Mouse (Mus musculus): ENCODE results near the gene Ctbs. TPM values are rescaled to one million over a fixed set of nuclear protein-coding genes. Genes with fewer than 3 reads are reported as not detected.

The Ctbs gene
- polyA plus RNA-seq, 1 experiment, result 2.5 TPM

DNA sequence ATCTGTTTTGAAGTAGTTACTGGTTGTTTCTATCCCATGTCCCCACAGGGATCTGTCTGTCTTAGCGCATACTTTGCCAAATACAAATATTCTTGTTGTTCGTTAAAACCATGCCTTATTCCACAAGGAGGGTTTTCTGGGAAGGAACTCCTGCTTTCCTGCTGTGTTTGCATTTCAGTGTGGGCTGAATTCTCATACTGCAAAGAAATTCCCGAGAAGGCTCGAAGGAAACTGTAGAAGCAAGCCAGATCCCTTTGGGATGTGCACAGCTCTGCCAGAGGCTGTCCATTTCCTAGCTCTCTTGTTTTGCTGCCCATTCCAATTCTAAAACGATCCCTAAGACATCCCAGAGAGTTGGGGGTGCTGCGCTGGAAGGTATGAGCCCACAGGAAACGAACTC, 9.2 kb upstream of the Ctbs start:
- Histone ChIP-seq H3K27ac (ENCODE audit: control insufficient read depth, insufficient read depth, low read length) (no peak overlapping the region), H3K27me3 (ENCODE audit: control insufficient read depth, insufficient read depth, low read length) (no peaks in the 10 kb centered on the region), H3K4me3 (ENCODE audit: control insufficient read depth, insufficient read depth, low read length) (no peak overlapping the region), H3K4me1 (replicated peaks; ENCODE audit: control insufficient read depth, insufficient read depth, low read length) (no peaks in the 10 kb centered on the region), H3K36me3 (ENCODE audit: control insufficient read depth, insufficient read depth, low read length) (no peaks in the 10 kb centered on the region)
- TF ChIP-seq POLR2A (IDR thresholded peaks at IDR 0.05; ENCODE audit: control insufficient read depth, extremely low read depth, insufficient read depth, low read length, poor library complexity) (no peak), CTCF (IDR thresholded peaks at IDR 0.05; ENCODE audit: borderline replicate concordance, control insufficient read depth, extremely low read depth, insufficient read depth, low read length, poor library complexity) (no peak)
- WGBS, result 94% methylated on average over 7 of the region's 7 CpGs
- no peak for DNase-seq

DNA sequence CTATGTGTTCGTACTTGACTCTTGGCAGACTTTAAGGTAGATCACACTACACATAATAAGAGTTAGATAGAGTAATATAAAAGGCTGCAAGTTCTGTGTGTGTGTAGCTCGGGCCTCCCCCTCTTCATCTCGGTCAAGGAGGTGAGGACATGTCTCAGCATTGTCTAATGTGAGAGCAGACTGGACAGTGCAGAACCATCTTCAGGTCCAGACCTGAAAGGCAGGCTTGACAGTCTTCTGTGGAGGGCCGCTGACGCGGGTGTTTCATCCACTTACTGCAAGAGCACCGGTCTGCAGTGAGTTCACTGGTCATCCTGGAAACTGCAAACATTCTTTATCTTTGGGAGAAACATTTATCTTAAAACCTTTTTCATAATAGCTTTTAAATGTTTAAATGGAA, 7.1 kb upstream of the Ctbs start:
- H3K4me3 ChIP-seq (ENCODE audit: control insufficient read depth, insufficient read depth, low read length), result no peak overlapping the region
- DNase-seq, result no peak
- TF ChIP-seq CTCF (IDR thresholded peaks at IDR 0.05; ENCODE audit: borderline replicate concordance, control insufficient read depth, extremely low read depth, insufficient read depth, low read length, poor library complexity) (no peak), POLR2A (IDR thresholded peaks at IDR 0.05; ENCODE audit: control insufficient read depth, extremely low read depth, insufficient read depth, low read length, poor library complexity) (no peak)
- 96% methylated on average over 7 of the region's 7 CpGs for WGBS
- H3K27ac ChIP-seq (ENCODE audit: control insufficient read depth, insufficient read depth, low read length), result no peak overlapping the region
- H3K27me3 ChIP-seq (ENCODE audit: control insufficient read depth, insufficient read depth, low read length), result no peaks in the 10 kb centered on the region
- H3K4me1 ChIP-seq (replicated peaks; ENCODE audit: control insufficient read depth, insufficient read depth, low read length), result no peaks in the 10 kb centered on the region
- H3K36me3 ChIP-seq (ENCODE audit: control insufficient read depth, insufficient read depth, low read length), result no peaks in the 10 kb centered on the region

DNA sequence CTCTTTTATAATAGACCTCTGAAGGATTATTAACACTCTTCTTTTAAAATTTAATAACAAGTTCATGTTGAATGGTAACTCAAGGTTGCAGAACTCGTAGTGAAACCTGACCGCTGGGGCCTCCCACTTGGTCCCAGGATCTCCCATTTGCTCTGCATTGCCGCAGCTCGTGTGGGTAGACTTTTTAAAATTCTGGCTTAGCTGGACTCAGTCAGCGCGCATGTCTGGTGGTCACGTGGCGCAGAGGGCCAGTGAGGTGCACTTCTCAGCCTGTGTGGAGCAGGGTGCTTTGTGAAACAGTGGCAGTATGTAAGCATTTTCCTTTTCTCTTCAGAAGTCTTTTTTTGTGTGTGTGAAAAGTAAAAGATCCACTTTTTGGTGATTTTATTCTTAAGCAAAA, 6.7 kb upstream of the Ctbs start:
- 95% methylated on average over 8 of the region's 8 CpGs for WGBS

DNA sequence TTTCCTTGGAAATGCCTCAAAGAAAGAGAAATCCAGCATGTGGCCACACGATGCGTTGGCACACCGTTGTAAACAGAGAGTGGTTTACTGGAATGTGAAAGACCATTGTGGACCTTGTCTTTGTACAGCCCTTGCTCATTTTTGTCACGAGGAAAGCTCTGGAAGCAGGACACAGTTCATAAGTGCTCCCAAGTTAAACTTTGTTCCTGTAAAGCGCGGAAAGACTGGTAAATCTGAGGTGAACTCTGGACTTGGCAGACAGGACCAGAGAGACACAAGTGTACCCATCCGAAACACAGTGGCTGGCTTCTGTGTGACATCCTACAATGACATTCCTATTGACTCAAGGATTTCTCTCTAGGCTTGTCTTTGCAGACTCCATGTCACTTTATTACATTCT, 6.2 kb upstream of the Ctbs start:
- WGBS, result 92% methylated on average over 7 of the region's 7 CpGs
- Histone ChIP-seq H3K36me3 (ENCODE audit: control insufficient read depth, insufficient read depth, low read length) (no peaks in the 10 kb centered on the region), H3K4me3 (ENCODE audit: control insufficient read depth, insufficient read depth, low read length) (no peak overlapping the region), H3K4me1 (replicated peaks; ENCODE audit: control insufficient read depth, insufficient read depth, low read length) (no peaks in the 10 kb centered on the region), H3K27ac (ENCODE audit: control insufficient read depth, insufficient read depth, low read length) (no peak overlapping the region), H3K27me3 (ENCODE audit: control insufficient read depth, insufficient read depth, low read length) (no peaks in the 10 kb centered on the region)
- TF ChIP-seq POLR2A (IDR thresholded peaks at IDR 0.05; ENCODE audit: control insufficient read depth, extremely low read depth, insufficient read depth, low read length, poor library complexity) (no peak), CTCF (IDR thresholded peaks at IDR 0.05; ENCODE audit: borderline replicate concordance, control insufficient read depth, extremely low read depth, insufficient read depth, low read length, poor library complexity) (no peak)
- DNase-seq, result no peak

More for the DNA sequence above, 6.7 kb upstream of the Ctbs start:
- H3K4me3 ChIP-seq (ENCODE audit: control insufficient read depth, insufficient read depth, low read length), result no peak overlapping the region
- H3K36me3 ChIP-seq (ENCODE audit: control insufficient read depth, insufficient read depth, low read length), result no peaks in the 10 kb centered on the region
- H3K4me1 ChIP-seq (replicated peaks; ENCODE audit: control insufficient read depth, insufficient read depth, low read length), result no peaks in the 10 kb centered on the region
- TF ChIP-seq POLR2A (IDR thresholded peaks at IDR 0.05; ENCODE audit: control insufficient read depth, extremely low read depth, insufficient read depth, low read length, poor library complexity) (no peak), CTCF (IDR thresholded peaks at IDR 0.05; ENCODE audit: borderline replicate concordance, control insufficient read depth, extremely low read depth, insufficient read depth, low read length, poor library complexity) (no peak)
- no peak overlapping the region for H3K27ac ChIP-seq (ENCODE audit: control insufficient read depth, insufficient read depth, low read length)
- no peak for DNase-seq
- no peaks in the 10 kb centered on the region for H3K27me3 ChIP-seq (ENCODE audit: control insufficient read depth, insufficient read depth, low read length)

DNA sequence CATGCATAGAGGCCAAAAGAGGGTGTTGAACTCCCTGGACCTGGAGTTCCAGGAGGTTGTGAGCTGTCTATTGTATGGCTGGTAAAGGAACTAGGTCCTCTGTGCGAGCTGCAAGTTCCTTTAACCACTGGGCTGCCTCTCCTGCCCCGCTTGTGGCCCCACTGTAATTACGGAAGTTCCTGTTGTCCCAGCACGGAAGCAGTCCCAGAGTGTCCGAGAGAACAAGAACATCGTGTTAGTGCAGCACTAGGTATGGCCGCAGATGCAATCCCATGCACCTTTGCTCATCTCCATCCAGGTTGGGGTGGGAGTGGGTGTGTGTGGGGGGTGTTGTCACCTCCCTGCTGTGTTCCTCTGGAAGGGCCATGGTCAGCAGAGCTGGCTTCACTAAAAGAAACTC, 4.7 kb upstream of the Ctbs start:
- H3K4me1 ChIP-seq (replicated peaks; ENCODE audit: control insufficient read depth, insufficient read depth, low read length), result no peaks in the 10 kb centered on the region; the same call in 1 of the 2 replicates
- H3K4me3 ChIP-seq (ENCODE audit: control insufficient read depth, insufficient read depth, low read length), result no peak overlapping the region
- no peaks in the 10 kb centered on the region for H3K36me3 ChIP-seq (ENCODE audit: control insufficient read depth, insufficient read depth, low read length)
- DNase-seq, result no peak
- TF ChIP-seq POLR2A (IDR thresholded peaks at IDR 0.05; ENCODE audit: control insufficient read depth, extremely low read depth, insufficient read depth, low read length, poor library complexity), result no peak
- TF ChIP-seq CTCF (IDR thresholded peaks at IDR 0.05; ENCODE audit: borderline replicate concordance, control insufficient read depth, extremely low read depth, insufficient read depth, low read length, poor library complexity), result no peak
- no peak overlapping the region for H3K27ac ChIP-seq (ENCODE audit: control insufficient read depth, insufficient read depth, low read length)
- 90% methylated on average over 7 of the region's 7 CpGs for WGBS
- no peaks in the 10 kb centered on the region for H3K27me3 ChIP-seq (ENCODE audit: control insufficient read depth, insufficient read depth, low read length)

DNA sequence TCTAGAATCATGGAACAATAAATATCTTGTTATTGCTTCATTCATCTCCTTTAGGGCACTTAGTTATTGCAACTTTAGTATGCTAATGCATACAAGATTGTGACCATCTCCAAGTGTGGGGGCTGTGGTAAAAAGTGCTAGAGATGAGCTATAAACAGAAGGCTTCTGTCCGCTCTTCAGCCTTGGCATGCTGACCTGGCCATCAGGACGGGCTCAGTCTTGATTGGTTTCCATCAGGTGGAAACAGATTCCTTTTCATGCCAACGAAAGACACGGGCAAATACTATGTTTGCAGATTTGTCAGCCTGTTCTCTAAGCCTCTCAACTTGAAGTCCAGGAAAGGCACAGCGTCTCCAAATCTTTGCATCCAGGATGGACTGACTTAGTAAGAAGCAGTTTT, 2.4 kb upstream of the Ctbs start:
- Histone ChIP-seq H3K4me3 (ENCODE audit: control insufficient read depth, insufficient read depth, low read length) (no peak overlapping the region), H3K27ac (ENCODE audit: control insufficient read depth, insufficient read depth, low read length) (no peak overlapping the region), H3K4me1 (replicated peaks; ENCODE audit: control insufficient read depth, insufficient read depth, low read length) (peaks cover 7% of the 10 kb centered on the region), H3K36me3 (ENCODE audit: control insufficient read depth, insufficient read depth, low read length) (no peaks in the 10 kb centered on the region), H3K27me3 (ENCODE audit: control insufficient read depth, insufficient read depth, low read length) (no peaks in the 10 kb centered on the region)
- 95% methylated on average over 5 of the region's 5 CpGs for WGBS
- no peak for DNase-seq
- no peak for TF ChIP-seq CTCF (IDR thresholded peaks at IDR 0.05; ENCODE audit: borderline replicate concordance, control insufficient read depth, extremely low read depth, insufficient read depth, low read length, poor library complexity)
- TF ChIP-seq POLR2A (IDR thresholded peaks at IDR 0.05; ENCODE audit: control insufficient read depth, extremely low read depth, insufficient read depth, low read length, poor library complexity), result no peak

DNA sequence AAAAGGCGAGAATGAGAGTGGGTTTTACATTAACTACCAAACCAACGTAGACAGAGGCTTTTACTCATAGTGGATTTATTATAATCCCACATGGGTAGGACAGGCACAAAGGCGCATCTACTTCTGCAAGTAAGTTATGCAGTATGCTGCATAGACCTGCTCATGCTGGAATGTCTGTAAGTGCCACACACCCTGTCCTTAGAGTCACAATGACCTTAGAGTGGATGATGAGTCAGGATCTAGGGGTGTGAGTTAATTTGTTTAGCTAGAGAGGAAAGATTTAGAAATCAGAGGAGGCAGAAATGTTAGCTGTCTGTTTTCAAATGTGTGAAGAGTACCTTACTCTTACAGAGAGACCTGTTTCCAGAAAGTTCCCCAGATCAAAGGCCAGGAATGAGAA, 2.0 kb upstream of the Ctbs start:
- peaks cover 7% of the 10 kb centered on the region for H3K4me1 ChIP-seq (replicated peaks; ENCODE audit: control insufficient read depth, insufficient read depth, low read length)
- DNase-seq, result no peak
- no peak overlapping the region for H3K27ac ChIP-seq (ENCODE audit: control insufficient read depth, insufficient read depth, low read length)
- 98% methylated on average over 3 of the region's 3 CpGs for WGBS
- TF ChIP-seq CTCF (IDR thresholded peaks at IDR 0.05; ENCODE audit: borderline replicate concordance, control insufficient read depth, extremely low read depth, insufficient read depth, low read length, poor library complexity), result no peak
- no peak for TF ChIP-seq POLR2A (IDR thresholded peaks at IDR 0.05; ENCODE audit: control insufficient read depth, extremely low read depth, insufficient read depth, low read length, poor library complexity)
- H3K27me3 ChIP-seq (ENCODE audit: control insufficient read depth, insufficient read depth, low read length), result no peaks in the 10 kb centered on the region
- no peak overlapping the region for H3K4me3 ChIP-seq (ENCODE audit: control insufficient read depth, insufficient read depth, low read length)
- H3K36me3 ChIP-seq (ENCODE audit: control insufficient read depth, insufficient read depth, low read length), result no peaks in the 10 kb centered on the region

Measured in thymus, adult 2 months (tissue).